Mouse (Mus musculus) erythroblast, adult 5-6 weeks (primary cell): Measurements from ENCODE around the gene Duox1. TPM values are rescaled to one million over a fixed set of nuclear protein-coding genes. Genes with fewer than 3 reads are reported as not detected.
"Not testable (repeated sequence)": the region's sequence is repeated elsewhere in the genome, so short reads cannot be mapped to it uniquely, and the experiment has no call there.

Experiments used
- ATAC-seq: replicated peaks from 2 replicates; pipeline ENCODE4 v1.8.0; 2016; ENCODE audit warnings: moderate number of reproducible peaks, mild to moderate bottlenecking, moderate TSS enrichment, inconsistent platforms; ENCODE audit not compliant: poor library complexity, low FRiP score, severe bottlenecking
- total RNA-seq, 2 experiments: library from RNA; stranded (forward) in 1 of 2; stranded (reverse) in 1 of 2; fragments of 150-400 nt in 1 of 2; fragments of 200-764, 138-1000 nt in 1 of 2; gene quantifications; 2 replicates each; pipeline versions ENCODE4 v1.2.3 to v1.2.4; 2015 to 2017; ENCODE audit warnings: low replicate concordance in 2 of 2

The Duox1 gene
- total RNA-seq, 2 experiments from 2014 or later = not detected

DNA sequence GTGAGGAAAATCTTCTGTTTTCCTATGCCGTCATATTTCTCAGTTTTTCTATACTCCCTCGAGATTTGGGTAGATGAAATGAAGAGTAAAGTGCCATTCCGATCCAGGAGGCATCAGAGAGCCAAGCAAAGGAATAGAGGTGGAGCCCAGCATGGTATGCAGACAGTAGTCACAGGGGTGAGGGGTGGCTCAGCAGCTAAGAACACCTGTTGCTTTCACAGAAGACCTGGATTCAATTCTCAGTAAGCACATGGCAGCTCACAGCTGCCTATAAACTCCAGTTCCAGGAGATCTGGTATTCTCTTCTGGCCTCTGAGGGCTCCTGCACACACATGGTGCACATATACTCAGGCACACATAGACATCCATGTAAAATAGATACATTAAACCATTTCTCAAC is 56.6 kb downstream of the Duox1 start:
- no peak for ATAC-seq

DNA sequence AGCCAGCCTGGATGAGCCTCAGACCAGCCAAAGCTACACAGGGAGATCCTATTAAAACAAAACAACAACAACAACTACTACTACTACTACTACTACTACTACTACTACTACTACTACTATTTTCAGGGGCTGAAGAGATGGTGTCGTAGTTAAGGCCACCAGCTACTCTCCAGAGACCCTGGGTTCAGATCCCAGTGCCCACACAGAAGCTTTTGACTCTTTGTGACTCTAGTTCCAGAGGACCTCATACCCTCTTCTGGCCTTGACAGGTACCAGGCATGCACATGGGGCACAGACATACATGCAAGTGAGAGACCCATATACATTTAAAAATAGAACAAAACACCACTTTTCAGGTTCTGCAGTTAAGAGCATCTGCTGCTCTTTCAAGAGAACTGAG is 57.1 kb downstream of the Duox1 start:
- no peak for ATAC-seq

DNA sequence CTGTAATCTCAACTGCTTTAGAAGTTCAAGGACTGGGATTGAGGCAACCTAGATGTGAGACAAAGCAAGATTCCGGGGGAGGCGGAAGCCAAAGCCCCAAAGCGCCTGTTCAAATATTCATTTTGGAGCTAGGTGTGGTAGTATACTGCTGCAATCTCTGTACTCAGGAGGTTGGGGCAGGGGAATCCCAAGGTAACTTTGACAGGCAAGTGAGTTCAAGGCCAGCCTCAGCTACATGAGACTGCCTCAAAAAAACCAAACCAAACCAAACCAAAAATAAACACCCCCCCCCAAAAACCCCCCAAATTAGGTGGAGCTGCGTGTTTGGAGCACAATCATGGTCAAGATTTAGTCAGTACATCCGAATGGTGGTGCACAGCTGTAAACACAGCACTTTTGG is 58.5 kb downstream of the Duox1 start:
- ATAC-seq = no peak

DNA sequence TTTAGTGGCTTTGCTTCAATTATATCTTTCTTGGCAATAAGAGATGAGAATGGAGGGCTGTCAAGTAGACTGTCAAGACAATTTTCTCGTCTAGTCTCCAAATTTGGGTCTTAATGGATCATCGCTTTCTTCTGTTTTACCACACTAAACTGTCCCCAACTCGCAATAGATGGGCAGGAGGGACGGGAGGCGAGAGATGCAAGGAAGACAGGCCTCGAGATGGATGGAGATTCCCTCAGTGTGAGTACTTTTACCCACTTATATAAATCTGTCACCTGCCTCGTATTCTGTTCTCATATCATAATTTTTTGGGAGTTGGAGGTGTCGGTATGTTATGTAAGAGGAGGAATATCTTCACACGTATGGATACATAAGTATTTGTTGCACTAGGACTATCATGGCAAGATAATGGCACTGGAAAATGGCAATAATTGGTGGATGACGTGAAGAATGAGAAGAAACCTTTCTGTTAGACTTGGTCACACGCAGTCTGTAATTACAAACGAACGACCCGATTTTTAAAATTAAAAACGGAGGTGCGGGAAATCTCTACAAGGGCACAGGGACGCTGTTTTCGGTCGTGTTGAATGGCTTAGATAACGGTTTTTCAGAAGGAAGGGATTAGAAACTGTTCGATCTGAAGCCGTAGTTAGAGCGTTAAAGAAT is 59.3 kb downstream of the Duox1 start:
- no peak for ATAC-seq

DNA sequence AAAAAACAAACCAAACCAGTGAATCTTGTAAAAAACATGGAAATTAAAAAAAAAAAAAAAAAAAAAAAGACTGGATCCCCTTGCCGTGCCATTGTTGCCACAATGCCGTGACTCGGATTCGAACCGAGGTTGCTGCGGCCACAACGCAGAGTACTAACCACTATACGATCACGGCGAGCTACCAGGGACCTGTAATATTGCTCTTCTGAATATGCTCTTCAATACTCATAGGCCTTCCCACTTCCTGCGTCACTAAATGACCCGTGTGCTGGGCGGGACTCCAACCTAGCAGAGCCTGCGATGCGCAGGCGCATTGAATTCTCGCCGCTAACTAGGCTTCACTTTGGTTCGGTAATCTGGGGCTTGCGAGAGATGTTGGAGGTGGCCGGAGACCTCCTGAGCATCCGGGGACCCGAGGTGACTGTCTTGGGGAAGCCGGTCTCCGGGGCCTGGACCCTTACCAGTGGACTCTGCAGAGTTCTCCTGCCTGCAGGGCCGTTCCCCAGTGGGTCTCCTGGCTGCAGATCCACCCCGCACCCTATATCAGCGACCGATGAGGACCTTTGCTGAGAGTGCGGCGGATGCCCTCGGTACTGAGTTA is 60.0 kb downstream of the Duox1 start:
- peak; percentile 79 for ATAC-seq

DNA sequence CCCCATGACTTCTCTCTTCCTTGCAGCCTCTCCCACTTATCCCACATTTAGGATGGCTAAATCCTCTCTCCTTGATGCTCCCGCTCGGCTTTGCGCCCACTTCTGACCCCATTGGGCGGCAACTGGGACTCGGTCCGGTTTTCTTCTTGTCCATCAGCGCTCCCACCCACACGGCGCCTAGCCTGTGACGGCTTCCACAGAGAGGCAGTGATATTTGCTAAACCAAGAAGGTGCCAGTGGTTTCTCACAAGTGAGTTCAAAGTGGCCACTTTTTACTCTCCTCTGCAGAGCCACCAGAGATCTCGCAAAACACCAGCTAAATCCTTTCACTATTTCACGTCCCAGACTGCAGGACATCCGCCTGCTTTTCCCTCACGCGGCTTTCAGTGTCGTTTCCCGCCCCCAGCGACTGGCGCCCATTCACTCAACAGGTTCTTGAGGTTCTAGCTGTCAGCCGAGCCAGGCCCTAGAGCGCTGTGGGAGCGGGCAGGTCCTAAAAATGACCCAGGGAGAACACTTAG is 60.6 kb downstream of the Duox1 start:
- ATAC-seq = peak; percentile 20; the same call in 1 of the 2 replicates

DNA sequence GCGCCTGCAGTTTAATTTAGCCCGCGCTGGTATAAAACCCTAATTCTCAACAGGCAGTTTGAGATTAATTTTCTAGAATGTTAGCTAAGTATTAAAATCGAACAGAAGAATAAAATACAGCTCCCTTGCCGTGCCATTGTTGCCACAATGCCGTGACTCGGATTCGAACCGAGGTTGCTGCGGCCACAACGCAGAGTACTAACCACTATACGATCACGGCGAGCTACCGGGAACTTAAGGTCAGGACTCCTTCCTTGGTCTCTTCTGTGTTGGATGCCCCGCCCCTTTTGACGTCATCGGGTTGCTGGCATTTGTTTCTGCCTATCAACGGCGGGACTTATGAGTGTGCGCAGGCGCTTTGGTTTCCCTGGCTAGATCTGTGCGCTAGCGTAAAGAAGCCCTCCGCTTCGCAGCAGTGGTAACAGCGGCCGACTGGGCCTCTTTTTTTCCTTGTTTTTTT is 61.8 kb downstream of the Duox1 start:
- ATAC-seq = peak; percentile 68

DNA sequence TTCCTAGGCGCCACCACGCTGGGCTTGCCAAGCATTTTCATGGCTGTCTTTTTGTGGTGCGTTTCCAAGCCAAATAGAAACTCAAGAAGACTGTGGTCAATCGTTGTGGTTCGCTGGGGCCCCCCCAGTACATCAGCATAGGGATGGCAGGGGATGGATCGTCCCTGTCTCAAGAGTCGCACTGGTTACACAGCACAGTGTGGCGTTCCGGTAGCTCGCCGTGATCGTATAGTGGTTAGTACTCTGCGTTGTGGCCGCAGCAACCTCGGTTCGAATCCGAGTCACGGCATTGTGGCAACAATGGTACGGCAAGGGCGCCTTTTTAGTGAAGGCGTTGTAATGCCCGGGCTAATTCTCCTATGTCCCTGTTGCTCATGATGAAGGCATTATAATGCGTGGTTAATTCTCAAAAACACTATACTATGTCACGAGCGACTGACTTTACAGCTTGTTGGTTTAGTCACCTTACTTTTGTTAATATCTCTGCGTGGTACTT is 62.3 kb downstream of the Duox1 start:
- ATAC-seq = peak; percentile 49

DNA sequence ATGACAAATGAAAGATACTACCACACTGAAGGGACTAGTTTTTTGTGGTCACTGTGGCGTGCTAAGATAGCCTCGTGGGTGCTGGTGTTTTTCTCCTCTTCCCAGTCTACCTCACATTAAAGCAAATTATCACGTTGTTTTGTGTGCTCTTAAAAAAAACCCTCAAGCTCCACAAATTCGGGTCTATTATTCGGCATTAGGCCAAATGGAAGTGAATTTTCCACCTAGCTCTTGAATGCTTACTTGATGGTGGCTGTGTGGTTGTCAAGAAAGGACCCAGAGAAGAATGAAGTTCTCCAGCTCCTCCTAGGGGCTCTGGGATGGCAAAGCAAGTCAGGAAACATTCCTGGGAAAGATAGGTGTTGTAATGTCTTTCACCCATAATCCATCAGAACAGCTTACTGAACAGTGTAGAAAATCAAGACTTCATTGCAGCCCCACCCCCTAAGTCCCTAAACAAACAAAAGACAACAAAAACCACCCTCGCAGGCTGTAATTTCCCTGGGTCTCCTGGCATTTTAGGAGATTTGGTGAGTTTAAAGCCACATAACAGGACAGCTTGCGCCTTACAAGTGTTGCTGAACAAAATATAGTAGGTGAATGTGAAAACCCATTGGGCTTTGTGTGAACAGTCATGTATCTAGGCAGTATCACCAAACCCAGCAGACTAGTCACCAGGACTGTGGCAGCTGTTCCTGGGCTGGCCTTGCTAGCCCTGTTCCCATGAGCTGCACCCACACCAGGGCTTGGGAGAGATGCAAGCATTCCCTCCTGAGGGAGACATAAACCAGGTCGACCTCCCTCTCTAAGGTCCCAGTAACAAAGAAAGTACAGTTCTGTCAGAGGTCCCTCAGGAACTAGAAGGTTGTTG is 63.2 kb downstream of the Duox1 start:
- ATAC-seq = no peak

DNA sequence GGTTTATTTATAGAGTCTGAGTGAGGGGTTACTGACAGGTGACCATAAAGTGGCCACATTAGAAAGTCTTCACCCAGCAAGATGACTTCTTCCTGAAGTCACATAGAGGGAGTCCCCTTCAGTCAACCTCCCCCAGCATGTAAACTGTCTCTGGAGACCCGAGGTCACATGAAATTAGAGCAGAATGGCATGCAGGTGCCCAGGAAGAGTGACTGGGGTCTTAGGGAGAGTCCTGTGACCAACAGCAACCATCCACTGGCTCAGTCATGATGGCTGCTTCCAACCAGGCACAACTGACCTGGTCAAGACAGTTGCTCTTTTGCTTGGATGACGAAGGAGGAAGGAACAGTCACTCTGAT is 63.8 kb downstream of the Duox1 start:
- ATAC-seq = no peak

DNA sequence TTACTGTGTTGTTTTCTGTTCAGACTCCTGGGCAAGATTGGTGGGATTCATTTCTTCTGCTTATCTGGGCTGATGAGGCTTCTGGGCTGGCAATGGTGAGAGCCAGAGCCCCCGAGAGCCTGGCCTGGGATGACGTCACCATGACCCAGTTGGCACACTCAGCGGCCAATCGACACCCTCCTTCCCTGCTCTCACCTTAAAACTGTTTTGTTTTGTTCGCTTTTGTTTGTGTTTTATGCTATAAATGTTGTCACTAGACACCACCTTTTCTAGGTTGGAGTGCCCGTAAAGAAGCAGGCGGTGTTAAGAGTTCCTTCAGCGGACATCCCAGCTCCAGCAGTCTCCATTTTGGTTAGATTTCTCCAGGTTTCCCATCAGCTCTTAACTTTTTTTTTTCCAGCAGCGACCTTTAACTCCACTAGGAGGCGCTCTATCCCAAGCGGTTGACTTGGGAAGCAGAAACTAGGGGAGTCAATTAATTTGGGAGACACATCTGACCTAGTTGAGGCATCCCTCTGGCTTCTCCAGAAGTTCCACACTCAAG is 65.4 kb downstream of the Duox1 start:
- no peak for ATAC-seq

DNA sequence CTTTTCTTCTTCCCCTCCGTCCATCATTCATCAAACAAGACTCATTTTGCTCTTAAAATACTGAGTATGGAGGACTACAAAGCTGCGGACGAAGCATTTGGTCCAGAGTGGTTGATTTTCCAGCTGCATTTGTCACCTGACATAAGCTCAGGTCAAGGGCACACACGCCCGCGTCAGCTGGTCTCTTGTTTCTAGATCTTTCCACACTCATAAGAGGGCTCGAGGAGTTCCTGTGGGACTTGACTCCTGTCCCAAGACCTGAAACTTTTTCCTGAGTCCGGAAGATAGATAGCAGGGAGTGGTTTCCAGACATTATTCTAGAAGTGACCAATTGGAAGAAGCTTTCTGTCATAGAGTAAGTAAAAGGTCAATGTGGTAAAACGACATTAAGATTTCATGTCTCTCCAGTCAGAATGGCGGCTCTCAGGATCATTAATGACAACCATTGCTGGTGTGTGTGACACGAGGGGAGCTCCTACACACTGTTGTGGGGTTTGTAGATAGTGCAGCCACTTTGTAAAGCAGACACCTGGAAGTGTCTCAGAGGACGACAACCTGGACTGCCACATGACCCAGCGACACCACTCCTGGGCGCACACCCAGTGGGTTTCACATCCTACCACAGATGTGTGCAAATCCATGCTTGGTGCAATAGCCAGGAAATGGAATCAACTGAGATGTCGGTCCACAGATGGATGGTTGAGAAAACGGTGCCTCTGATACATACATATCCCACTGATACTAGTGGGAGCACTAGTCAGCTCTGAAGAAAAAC is 66.0 kb downstream of the Duox1 start:
- ATAC-seq = no peak

DNA sequence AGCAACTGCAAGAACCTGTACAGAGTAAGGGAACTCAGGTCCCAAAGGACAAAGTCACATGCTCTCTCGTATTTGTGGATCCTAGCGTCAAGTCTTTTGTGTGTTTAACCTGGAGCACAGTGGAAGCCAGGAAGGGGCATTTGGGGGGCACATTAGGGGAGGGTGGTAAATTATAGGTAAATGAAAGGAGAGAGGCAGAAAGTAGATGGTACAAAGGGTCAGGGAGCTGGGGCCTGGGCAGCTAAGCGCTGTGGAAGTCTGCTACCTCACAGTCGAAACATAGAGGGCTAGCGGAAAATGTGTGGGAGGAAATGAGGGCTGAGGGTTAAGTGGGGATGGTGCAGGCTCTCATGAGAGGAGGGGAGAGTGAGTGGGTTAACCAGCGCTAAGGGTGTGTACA is 66.6 kb downstream of the Duox1 start:
- ATAC-seq = no peak

DNA sequence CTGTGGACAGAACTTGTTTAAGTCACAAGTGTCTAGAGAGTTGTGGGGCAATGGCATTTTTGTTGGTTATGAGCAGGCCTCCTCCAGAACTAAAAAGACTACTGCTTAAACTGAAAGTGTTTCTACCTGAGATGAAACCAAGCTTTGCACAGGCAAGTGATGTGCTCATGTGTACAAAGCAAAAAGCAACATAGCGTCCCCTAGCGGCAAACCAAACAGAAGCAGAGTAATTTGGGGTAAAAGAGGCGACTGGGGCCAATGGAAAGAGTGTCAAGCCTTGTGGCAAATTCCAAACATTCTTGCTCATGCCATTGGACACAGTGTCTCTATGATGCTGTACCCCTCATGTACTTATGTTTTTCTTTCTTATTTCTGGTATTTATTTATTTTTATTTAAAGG is 69.6 kb downstream of the Duox1 start:
- no peak for ATAC-seq

DNA sequence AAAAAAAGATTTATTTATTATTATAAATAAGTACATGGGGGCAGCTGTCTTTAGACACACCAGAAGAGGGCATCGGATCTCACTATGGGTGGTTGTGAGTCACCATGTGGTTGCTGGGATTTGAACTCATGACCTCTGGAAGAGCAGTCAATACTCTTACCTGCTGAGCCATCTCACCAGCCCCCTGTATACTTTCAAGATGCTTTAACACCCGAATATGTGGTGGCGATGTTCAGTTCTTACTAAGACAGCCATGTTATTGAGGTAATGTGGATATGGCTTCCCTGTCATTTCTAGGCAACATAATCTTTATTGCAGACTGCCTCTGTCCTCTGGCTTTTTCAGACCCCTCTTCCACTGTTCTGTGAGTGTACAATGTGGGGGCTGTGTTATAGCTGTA is 71.7 kb downstream of the Duox1 start:
- not testable (repeated sequence) for ATAC-seq

DNA sequence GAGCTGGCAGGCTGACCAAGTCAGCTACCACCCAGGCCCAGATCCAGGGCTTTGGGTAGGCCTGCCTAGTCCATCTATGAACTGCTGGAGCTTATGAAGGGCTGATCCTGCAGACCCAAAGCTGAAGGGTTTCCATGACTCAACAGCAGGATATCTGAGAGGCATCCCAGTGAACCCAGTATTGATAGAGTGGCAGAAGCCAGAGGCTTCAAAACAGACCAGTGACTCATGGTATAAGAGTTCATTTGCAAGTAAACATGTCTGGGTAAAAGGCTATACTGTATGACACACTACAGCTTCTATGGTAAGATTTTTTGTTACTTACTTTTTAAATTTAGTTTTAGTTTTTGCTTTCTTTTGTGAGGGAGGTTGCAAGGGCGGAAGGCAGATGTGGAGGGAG is 80.7 kb downstream of the Duox1 start:
- ATAC-seq = no peak
